Mouse (Mus musculus) stomach, embryonic 16.5 days (tissue): ENCODE measurements at regions not wholly inside any gene's neighbourhood (a gene's known extent, or its start where the extent isn't known, plus 50 kb on each side); places are given as distances from the start of the nearest gene placed in this dataset.
"Not testable (repeated sequence)": the region's sequence is repeated elsewhere in the genome, so short reads cannot be mapped to it uniquely, and the experiment has no call there.

ENCODE experiments used
- ATAC-seq: fragments of 200-750 bp; cut with Nextera tagmentation; 2 replicates; pipeline ENCODE4 v1.8.0; 2017; ENCODE audit warnings: moderate number of reproducible peaks, moderate TSS enrichment; ENCODE audit not compliant: insufficient read depth, low FRiP score
- H3K27ac ChIP-seq: fragments of 300-500 bp; sonication (generic); 2 replicates; pipeline ENCODE4 v1.5.1; 2014; ENCODE audit warnings: low read length
- H3K27me3 ChIP-seq: fragments of 300-500 bp; sonication (generic); 2 replicates; pipeline ENCODE4 v1.6.1; 2014; ENCODE audit warnings: low read length, control low read depth, mixed read lengths; ENCODE audit not compliant: control insufficient read depth, insufficient read depth
- H3K36me3 ChIP-seq: fragments of 300-500 bp; sonication (generic); 2 replicates; pipeline ENCODE4 v1.6.1; 2014; ENCODE audit warnings: low read length; ENCODE audit not compliant: control insufficient read depth, insufficient read depth
- H3K4me1 ChIP-seq: fragments of 300-500 bp; sonication (generic); 2 replicates; pipeline ENCODE4 v1.6.1; 2014; ENCODE audit warnings: low read length, control low read depth, mixed read lengths; ENCODE audit not compliant: control insufficient read depth, insufficient read depth
- H3K4me2 ChIP-seq: fragments of 300-500 bp; sonication (generic); 2 replicates; pipeline ENCODE4 v1.6.1; 2014; ENCODE audit warnings: low read depth, low read length, mixed read lengths
- H3K4me3 ChIP-seq: fragments of 300-500 bp; sonication (generic); replicated peaks from 2 replicates; pipeline ENCODE4 v1.5.1; 2014; ENCODE audit warnings: mild to moderate bottlenecking, low read length
- H3K9ac ChIP-seq: fragments of 300-500 bp; sonication (generic); 2 replicates; pipeline ENCODE4 v1.6.1; 2014; ENCODE audit warnings: low read length
- H3K9me3 ChIP-seq: fragments of 300-500 bp; sonication (generic); replicated peaks from 2 replicates; pipeline ENCODE4 v1.6.1; 2016; ENCODE audit warnings: low read length, control low read depth; ENCODE audit not compliant: control insufficient read depth
- WGBS: fragments of 180-500 bp; shearing (Covaris S2); extraction: QIAGEN DNeasy Blood & Tissue Kit; methylation state at CpG from one replicate; pipeline ENCODE4 v1.1.7; 2014; 5-methylcytosine and 5-hydroxymethylcytosine counted together

DNA sequence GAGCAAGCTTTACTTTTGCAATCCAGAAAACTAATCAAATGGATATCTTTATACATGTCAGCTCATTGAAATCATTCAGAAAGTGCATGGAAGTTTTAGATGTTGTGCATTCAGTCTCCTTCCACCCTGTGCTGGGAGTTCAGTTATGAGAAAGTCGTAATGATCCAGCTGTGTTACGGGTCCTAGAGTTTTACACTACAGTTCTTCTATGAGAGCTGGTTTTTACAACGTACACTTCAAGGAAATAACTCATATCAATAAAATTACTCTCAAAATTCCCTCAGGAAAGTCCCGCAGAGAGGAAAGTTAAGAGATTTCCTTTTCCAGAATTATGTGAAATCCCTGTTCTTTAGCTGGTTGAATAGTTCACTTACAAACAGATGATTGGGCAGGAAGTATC is 418.1 kb upstream of the Slc10a2 start:
- no peaks in the 10 kb centered on the region for H3K4me1 ChIP-seq
- H3K9ac ChIP-seq = no peak overlapping the region
- H3K9me3 ChIP-seq = no peaks in the 10 kb centered on the region
- ATAC-seq = no peak
- no peak overlapping the region for H3K4me3 ChIP-seq
- no peak overlapping the region for H3K27ac ChIP-seq
- no peak overlapping the region for H3K4me2 ChIP-seq
- no peaks in the 10 kb centered on the region for H3K27me3 ChIP-seq
- no peaks in the 10 kb centered on the region for H3K36me3 ChIP-seq
- 72% methylated on average over 4 of the region's 4 CpGs for WGBS

DNA sequence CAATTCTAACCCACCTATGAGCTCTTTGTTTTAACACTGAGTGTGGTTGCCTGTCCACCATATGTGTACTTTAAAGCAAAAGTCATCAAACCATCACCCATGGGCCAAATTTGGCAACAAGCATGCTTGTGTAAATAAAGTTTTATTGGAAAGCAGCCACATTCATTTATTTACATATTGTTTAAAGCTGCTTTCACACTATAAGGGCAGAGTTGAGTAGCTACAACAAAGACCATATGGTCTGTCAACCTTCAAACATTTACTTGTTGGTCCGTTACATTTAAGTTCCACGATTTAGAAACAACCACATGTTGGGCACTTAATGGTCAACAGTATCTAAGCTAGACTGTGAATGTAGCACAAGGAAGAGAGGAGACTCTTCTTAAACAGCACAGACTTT is 390.7 kb upstream of the Slc10a2 start:
- 60% methylated on average over 2 of the region's 2 CpGs for WGBS

DNA sequence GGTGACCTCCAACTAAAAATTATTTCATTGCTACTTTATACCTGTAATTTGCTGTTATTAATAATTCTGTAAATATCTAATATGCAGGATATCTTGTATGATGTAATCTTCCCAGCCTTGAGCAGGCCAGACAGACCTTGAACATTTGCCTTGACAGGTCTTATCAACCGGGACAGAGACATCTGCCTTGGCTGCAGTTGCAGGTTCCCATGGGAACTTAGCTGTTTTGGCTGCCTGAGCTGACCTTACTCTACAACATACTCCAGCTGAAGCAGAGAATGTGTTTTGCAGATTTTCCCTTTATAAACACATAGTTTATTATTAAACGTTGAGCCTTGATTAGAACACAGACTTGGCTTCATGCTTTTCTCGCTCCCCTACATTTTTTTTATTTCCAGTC is 385.3 kb upstream of the Slc10a2 start:
- Histone ChIP-seq H3K27ac (no peak overlapping the region), H3K36me3 (no peaks in the 10 kb centered on the region), H3K27me3 (no peaks in the 10 kb centered on the region), H3K4me2 (no peak overlapping the region), H3K4me3 (no peak overlapping the region), H3K4me1 (no peaks in the 10 kb centered on the region), H3K9me3 (no peaks in the 10 kb centered on the region), H3K9ac (no peak overlapping the region)
- WGBS = 57% methylated on average over 3 of the region's 3 CpGs
- ATAC-seq = no peak

More for the DNA sequence above, 390.7 kb upstream of the Slc10a2 start:
- H3K4me3 ChIP-seq = no peak overlapping the region
- no peak overlapping the region for H3K27ac ChIP-seq
- no peak overlapping the region for H3K9ac ChIP-seq
- ATAC-seq = no peak
- no peak overlapping the region for H3K4me2 ChIP-seq
- no peaks in the 10 kb centered on the region for H3K27me3 ChIP-seq
- no peaks in the 10 kb centered on the region for H3K36me3 ChIP-seq
- H3K9me3 ChIP-seq = no peaks in the 10 kb centered on the region
- no peaks in the 10 kb centered on the region for H3K4me1 ChIP-seq

DNA sequence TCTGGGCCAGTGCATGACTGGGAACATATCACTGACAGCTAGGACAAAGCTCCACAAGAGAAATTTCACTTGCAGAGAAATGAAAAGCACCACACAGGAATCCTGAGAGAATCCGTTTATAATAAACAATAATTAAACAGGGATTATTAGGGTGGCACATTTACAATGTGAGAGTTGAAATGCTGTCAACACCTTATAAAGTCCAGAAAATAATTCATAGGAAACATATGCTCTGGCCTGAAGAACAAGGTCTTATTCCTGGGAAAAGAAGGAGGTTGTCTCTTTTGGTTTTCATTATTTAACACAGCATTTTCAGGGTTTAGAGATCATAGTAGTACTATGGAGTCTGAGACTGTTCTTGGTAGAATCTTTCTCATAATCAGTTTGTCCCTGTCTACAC is 377.8 kb upstream of the Slc10a2 start:
- no peak overlapping the region for H3K4me3 ChIP-seq
- no peak for ATAC-seq
- WGBS = 64% methylated on average over 1 of the region's 1 CpGs
- H3K27ac ChIP-seq = no peak overlapping the region
- no peaks in the 10 kb centered on the region for H3K36me3 ChIP-seq
- no peaks in the 10 kb centered on the region for H3K9me3 ChIP-seq
- no peaks in the 10 kb centered on the region for H3K4me1 ChIP-seq
- H3K27me3 ChIP-seq = no peaks in the 10 kb centered on the region
- H3K9ac ChIP-seq = no peak overlapping the region
- H3K4me2 ChIP-seq = no peak overlapping the region

DNA sequence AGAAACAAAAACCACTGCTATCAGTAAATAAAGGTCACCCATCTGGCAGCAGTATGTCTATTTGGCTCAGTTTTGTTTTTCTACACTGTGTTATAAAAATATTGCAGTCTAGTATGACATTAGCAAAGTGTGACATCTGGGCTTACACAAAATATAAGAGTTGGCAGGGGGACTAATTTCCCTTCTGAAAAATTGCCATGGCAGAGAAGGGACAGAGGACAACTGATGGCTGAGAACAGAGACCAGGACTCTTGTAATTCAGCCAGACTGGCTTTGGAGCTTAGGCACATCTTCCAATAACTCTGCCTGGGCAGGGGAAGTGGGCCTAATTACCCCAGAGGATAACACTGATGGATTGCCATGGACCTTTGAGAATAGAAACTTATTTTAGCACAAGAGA is 367.8 kb upstream of the Slc10a2 start:
- Histone ChIP-seq H3K4me3 (no peak overlapping the region), H3K36me3 (no peaks in the 10 kb centered on the region), H3K9me3 (no peaks in the 10 kb centered on the region), H3K9ac (no peak overlapping the region), H3K4me1 (no peaks in the 10 kb centered on the region), H3K4me2 (no peak overlapping the region), H3K27me3 (no peaks in the 10 kb centered on the region), H3K27ac (no peak overlapping the region)
- no peak for ATAC-seq

DNA sequence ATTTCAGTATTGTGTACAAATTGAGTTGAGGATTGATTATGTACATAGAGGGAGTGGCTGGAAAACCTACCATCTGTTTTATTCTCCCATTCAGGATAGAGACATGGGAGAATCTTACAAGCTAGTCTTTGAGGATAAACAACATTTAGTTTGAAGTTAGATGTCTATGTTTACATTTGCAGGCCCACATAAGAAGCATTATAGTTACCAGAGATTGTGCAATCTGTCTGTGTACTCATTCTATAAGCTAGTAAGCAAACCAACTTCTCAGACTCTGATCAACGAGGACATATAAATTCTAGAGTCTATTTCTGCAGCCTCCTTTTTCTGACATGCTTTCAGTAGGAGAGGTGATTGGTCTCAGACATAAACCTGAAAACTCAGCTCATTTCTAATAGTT is 367.4 kb upstream of the Slc10a2 start:
- H3K4me3 ChIP-seq = no peak overlapping the region
- H3K9ac ChIP-seq = no peak overlapping the region
- no peaks in the 10 kb centered on the region for H3K36me3 ChIP-seq
- WGBS = 65% methylated on average over 1 of the region's 1 CpGs
- no peak for ATAC-seq
- no peaks in the 10 kb centered on the region for H3K9me3 ChIP-seq
- H3K4me2 ChIP-seq = no peak overlapping the region
- H3K27me3 ChIP-seq = no peaks in the 10 kb centered on the region
- H3K4me1 ChIP-seq = no peaks in the 10 kb centered on the region
- H3K27ac ChIP-seq = no peak overlapping the region

DNA sequence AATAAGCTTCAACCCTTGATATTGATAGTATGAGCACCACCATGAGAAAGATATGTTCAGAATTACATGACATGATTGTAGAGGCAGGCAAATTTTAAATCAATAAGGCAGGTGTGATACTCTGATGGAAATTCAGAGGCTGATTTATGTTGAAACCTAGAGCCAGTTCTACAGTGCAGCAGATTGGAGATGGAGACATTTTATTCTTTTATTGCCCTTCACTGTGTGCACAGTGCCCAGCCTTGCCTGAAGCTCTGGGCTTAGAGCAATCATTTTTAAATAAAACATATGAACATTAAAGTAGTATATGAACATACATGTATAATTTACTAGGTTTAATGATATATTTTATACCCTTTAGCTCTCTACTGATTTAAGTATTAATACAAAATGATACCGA is 352.5 kb upstream of the Slc10a2 start:
- 88% methylated on average over 1 of the region's 1 CpGs for WGBS
- Histone ChIP-seq H3K27me3 (no peaks in the 10 kb centered on the region), H3K4me3 (no peak overlapping the region), H3K4me2 (no peak overlapping the region), H3K9ac (no peak overlapping the region), H3K9me3 (no peaks in the 10 kb centered on the region), H3K27ac (no peak overlapping the region), H3K36me3 (no peaks in the 10 kb centered on the region), H3K4me1 (no peaks in the 10 kb centered on the region)
- no peak for ATAC-seq

DNA sequence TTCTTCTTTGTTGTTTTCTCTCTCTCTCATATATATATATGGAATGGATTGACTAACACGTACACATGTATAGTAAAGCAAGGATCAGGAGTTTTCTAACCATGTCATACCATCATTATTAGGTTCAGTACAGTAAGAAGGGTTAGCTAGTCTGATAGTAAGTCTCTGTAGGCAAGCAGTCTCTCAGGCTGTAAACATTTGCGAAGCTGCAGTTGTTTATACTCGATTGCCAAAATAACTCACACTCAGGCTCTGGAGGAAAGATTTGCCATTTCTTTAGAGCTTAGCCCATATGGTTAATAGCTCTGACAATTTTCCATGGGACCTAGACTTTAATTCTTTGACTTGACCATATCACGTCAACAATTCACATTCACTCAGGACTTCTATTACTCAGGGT is 348.3 kb upstream of the Slc10a2 start:
- no peak overlapping the region for H3K4me3 ChIP-seq
- WGBS = 73% methylated on average over 4 of the region's 4 CpGs

DNA sequence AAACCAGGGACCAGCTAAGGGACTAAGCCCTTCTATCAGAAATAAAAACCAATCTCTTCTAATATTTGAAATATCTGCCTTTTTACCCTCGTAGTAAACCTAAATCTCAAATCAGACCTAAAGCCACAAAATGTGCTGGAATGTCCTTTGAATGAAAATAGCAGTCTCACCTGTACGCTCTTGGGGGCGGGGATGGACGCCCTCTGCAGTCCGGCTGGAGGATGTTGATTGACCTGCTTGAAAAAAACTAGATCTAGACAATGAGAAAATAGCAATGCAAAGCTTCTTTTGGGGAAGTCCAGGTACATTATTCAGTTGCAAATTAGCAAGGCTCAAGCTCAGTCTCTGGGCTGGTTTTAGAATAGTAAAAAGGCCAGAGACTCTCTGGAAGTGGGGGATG is 337.1 kb upstream of the Slc10a2 start:
- H3K9me3 ChIP-seq, H3K4me1 ChIP-seq, H3K4me2 ChIP-seq, H3K27ac ChIP-seq, ATAC-seq, H3K36me3 ChIP-seq, H3K4me3 ChIP-seq, H3K9ac ChIP-seq, H3K27me3 ChIP-seq: not testable (repeated sequence)
- WGBS = 87% methylated on average over 5 of the region's 5 CpGs

More for the DNA sequence above, 348.3 kb upstream of the Slc10a2 start:
- Histone ChIP-seq H3K4me1 (no peaks in the 10 kb centered on the region), H3K9ac (no peak overlapping the region), H3K9me3 (no peaks in the 10 kb centered on the region), H3K4me2 (no peak overlapping the region), H3K27me3 (no peaks in the 10 kb centered on the region), H3K27ac (no peak overlapping the region), H3K36me3 (no peaks in the 10 kb centered on the region)
- no peak for ATAC-seq

DNA sequence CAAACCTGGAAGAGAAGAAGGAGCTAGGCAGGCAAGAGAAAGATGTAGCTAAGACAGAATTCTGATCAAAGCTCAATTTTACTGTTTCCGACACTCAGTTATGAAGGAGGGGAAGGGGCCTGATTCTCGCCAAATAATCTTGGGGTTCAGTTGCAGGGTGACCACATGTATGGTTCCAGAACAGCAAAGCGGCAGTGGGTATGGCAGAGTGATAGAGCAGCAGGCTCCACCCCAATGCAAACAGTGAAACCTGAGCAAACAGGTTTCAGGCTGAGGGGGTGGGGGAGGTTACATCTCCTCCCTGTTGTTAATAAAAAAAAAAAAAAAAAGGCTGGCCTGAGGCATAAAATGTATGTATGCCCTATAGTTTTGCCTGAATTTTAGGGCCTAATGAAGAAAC is 335.3 kb upstream of the Slc10a2 start:
- not testable (repeated sequence) for H3K9me3 ChIP-seq, H3K27me3 ChIP-seq, H3K27ac ChIP-seq, H3K4me3 ChIP-seq, H3K4me1 ChIP-seq, H3K4me2 ChIP-seq, H3K36me3 ChIP-seq, H3K9ac ChIP-seq
- ATAC-seq = peak; percentile 80
- 76% methylated on average over 3 of the region's 3 CpGs for WGBS
